In genomic region chr9:124311502-124311901, GRCm38 (mm10) we compare ENCODE assay signal across 8 mouse cellular contexts. TPM values are rescaled to one million over a fixed set of nuclear protein-coding genes. Genes with fewer than 3 reads are reported as not detected.
DNase-seq lines count a peak whose midpoint lies in the region; ATAC-seq and TF ChIP-seq lines count a peak whose summit lies in the region.

No protein-coding gene starts in this region.

- H3K4me3 ChIP-seq in heart, embryonic 13.5 days, result peak overlapping the region; percentile 85
- H3K4me3 ChIP-seq in cortical plate, adult 2 months (ENCODE audit: insufficient read depth, low read length), result peak overlapping the region; percentile 68; the same call in 1 of the 2 replicates
- H3K4me3 ChIP-seq in hindbrain, embryonic 13.5 days, result peak overlapping the region; percentile 70
- H3K4me3 ChIP-seq in midbrain, embryonic 12.5 days, result peak overlapping the region; percentile 71

- TF ChIP-seq POLR2A in cortical plate, adult 2 months (IDR thresholded peaks at IDR 0.05; ENCODE audit: extremely low read depth, insufficient read depth, low read length), result no peak

- peaks cover 11% of the 10 kb centered on the region for H3K4me1 ChIP-seq in heart, embryonic 13.5 days
- no peaks in the 10 kb centered on the region for H3K4me1 ChIP-seq in cortical plate, adult 2 months (ENCODE audit: control insufficient read depth, insufficient read depth, low read length)
- H3K4me1 ChIP-seq in hindbrain, embryonic 13.5 days (replicated peaks), result peaks cover 8% of the 10 kb centered on the region
- H3K4me1 ChIP-seq in midbrain, embryonic 12.5 days, result peaks cover 7% of the 10 kb centered on the region

- ATAC-seq in heart, embryonic 13.5 days (ENCODE audit: extremely low read depth, insufficient number of reproducible peaks, low FRiP score, low TSS enrichment), result no peak
- ATAC-seq in hindbrain, embryonic 13.5 days (ENCODE audit: low FRiP score), result 0 out of 2 replicates have a peak, but pooled peaks have one; percentile 37
- peak; percentile 18; the same call in 1 of the 2 replicates for ATAC-seq in midbrain, embryonic 12.5 days (ENCODE audit: low FRiP score, low read depth)
- no peak for ATAC-seq in inflammation-experienced regulatory T-cells, adult 6 months

- peak overlapping the region; percentile 73 for H3K4me2 ChIP-seq in heart, embryonic 13.5 days
- H3K4me2 ChIP-seq in hindbrain, embryonic 13.5 days, result peak overlapping the region; percentile 53
- peak overlapping the region; percentile 54 for H3K4me2 ChIP-seq in midbrain, embryonic 12.5 days (replicated peaks)

- H3K27me3 ChIP-seq in heart, embryonic 13.5 days (replicated peaks), result no peaks in the 10 kb centered on the region
- no peaks in the 10 kb centered on the region for H3K27me3 ChIP-seq in hindbrain, embryonic 13.5 days
- no peaks in the 10 kb centered on the region for H3K27me3 ChIP-seq in midbrain, embryonic 12.5 days

- H3K9ac ChIP-seq in heart, embryonic 13.5 days, result peak overlapping the region; percentile 88
- peak overlapping the region; percentile 70 for H3K9ac ChIP-seq in hindbrain, embryonic 13.5 days
- peak overlapping the region; percentile 69; the same call in 1 of the 2 replicates for H3K9ac ChIP-seq in midbrain, embryonic 12.5 days (replicated peaks)

- H3K36me3 ChIP-seq in heart, embryonic 13.5 days, result no peaks in the 10 kb centered on the region
- H3K36me3 ChIP-seq in hindbrain, embryonic 13.5 days, result no peaks in the 10 kb centered on the region
- no peaks in the 10 kb centered on the region for H3K36me3 ChIP-seq in midbrain, embryonic 12.5 days

- no peaks in the 10 kb centered on the region for H3K9me3 ChIP-seq in heart, embryonic 13.5 days
- H3K9me3 ChIP-seq in hindbrain, embryonic 13.5 days, result no peaks in the 10 kb centered on the region
- H3K9me3 ChIP-seq in midbrain, embryonic 12.5 days, result no peaks in the 10 kb centered on the region

- no peak for DNase-seq in heart, adult 8-10 months (ENCODE audit: low spot score)
- no peak for DNase-seq in embryo, embryonic 10.5 days (ENCODE audit: low spot score)
- DNase-seq in B cell, adult 2 months, result no peak

- TF ChIP-seq CTCF in cortical plate, adult 2 months (IDR thresholded peaks at IDR 0.05; ENCODE audit: extremely low read depth, insufficient read depth, low read length), result no peak

- peak overlapping the region; percentile 97 for H3K27ac ChIP-seq in heart, embryonic 13.5 days (replicated peaks)
- no peak overlapping the region for H3K27ac ChIP-seq in cortical plate, adult 2 months (ENCODE audit: insufficient read depth, low read length)
- peak overlapping the region; percentile 87; the same call in 1 of the 2 replicates for H3K27ac ChIP-seq in hindbrain, embryonic 13.5 days
- H3K27ac ChIP-seq in midbrain, embryonic 12.5 days (replicated peaks), result no peak overlapping the region

RNA-seq across cellular contexts. Expression of gene 2010315B03Rik, which starts 1.0 kb away (rescaled TPM):
- 6.0 and 7.8 TPM in 2 replicates for polyA plus RNA-seq in heart, embryonic 13.5 days (2015; fragmentation: Nextera tagmentation; extraction: Ambion mirVana)
- total RNA-seq in heart, adult 8-10 months (2022), result 10 to 100 TPM in 3 of 4 experiments, 1 to 10 TPM in 1; 9.7 to 13.7 (median 12.2) TPM
- polyA plus RNA-seq in cortical plate, adult 2 months (2012; rRNA removed), result 17.4 and 18.5 TPM in 2 replicates
- 9.5 and 12.0 TPM in 2 replicates for polyA plus RNA-seq in hindbrain, embryonic 13.5 days (2015; fragmentation: Nextera tagmentation; extraction: Ambion mirVana)
- 10.0 TPM in 2 replicates for polyA plus RNA-seq in midbrain, embryonic 12.5 days (2016; fragmentation: Nextera tagmentation; extraction: Ambion mirVana)
- 10 to 100 TPM; 23.3 to 29.3 (median 26.4) TPM for polyA plus RNA-seq in inflammation-experienced regulatory T-cells, adult 6 months (2017; shearing (Covaris generic))

Comparison
In these comparisons a context has a peak if more than half of its experiments do, and no peak if none do; other contexts are left out.
1. ATAC-seq: peak in hindbrain, embryonic 13.5 days (single experiment) and midbrain, embryonic 12.5 days (single experiment); none in heart, embryonic 13.5 days (single experiment) and inflammation-experienced regulatory T-cells, adult 6 months (single experiment).
2. H3K27ac ChIP-seq: peak in heart, embryonic 13.5 days (single experiment) and hindbrain, embryonic 13.5 days (single experiment); none in cortical plate, adult 2 months (single experiment) and midbrain, embryonic 12.5 days (single experiment).
3. Peak in every context shown above with its lines, with median percentiles within 50 percentile points of each other: H3K4me2 ChIP-seq, H3K4me3 ChIP-seq and H3K9ac ChIP-seq.